Mouse (Mus musculus) midbrain, embryonic 10.5 days (tissue): ENCODE results near the gene Hipk3. TPM values are rescaled to one million over a fixed set of nuclear protein-coding genes. Genes with fewer than 3 reads are reported as not detected.

Experiments
- microRNA counts: library from miRNA; unstranded; fragments of <30 nt; microRNA quantifications from one replicate; lab custom pipeline; 2017
- microRNA-seq: library from miRNA; unstranded; fragments of <30 nt; microRNA quantifications from one replicate; pipeline ENCODE4, GENCODE M21; 2017
- polyA plus RNA-seq: library from polyadenylated mRNA; unstranded; fragments of >200 nt; fragmentation: Nextera tagmentation; extraction: Ambion mirVana; gene quantifications from 2 replicates; pipeline ENCODE4 v1.2.1, GENCODE M21; 2016

Hipk3 gene
- polyA plus RNA-seq, 1 experiment from 2014 or later = 6.2 TPM

MicroRNA genes within 50 kb of the gene (microRNA counts, 519-probe panel; counts per million panel counts)
- microRNA mmu-miR-1902 (lab: Ali Mortazavi, UCI) = not detected

Small RNA genes lying within 50 kb of the gene (microRNA-seq; reads per million reads assigned to microRNA genes)
- not detected for gene Mir1902

Other genes with a start within 250 kb of the Hipk3 start
- gene D430041D05Rik, start 83.4 kb downstream of the Hipk3 start, polyA plus RNA-seq = 0.95 and 1.5 TPM in 2 replicates
- gene Cstf3, start 96.1 kb upstream of the Hipk3 start, polyA plus RNA-seq = 94.5 and 100 TPM in 2 replicates
- gene Tcp11l1, start 217.7 kb upstream of the Hipk3 start, polyA plus RNA-seq = 58.3 and 58.7 TPM in 2 replicates
- not detected in 2 replicates for gene Pin1rt1, start 221.9 kb upstream of the Hipk3 start, polyA plus RNA-seq
- 3.5 TPM in 2 replicates for gene Depdc7, start 248.4 kb upstream of the Hipk3 start, polyA plus RNA-seq